Mouse (Mus musculus) heart, embryonic 13.5 days (tissue): ENCODE measurements around the gene Rspry1. TPM values are rescaled to one million over a fixed set of nuclear protein-coding genes. Genes with fewer than 3 reads are reported as not detected.
A peak's percentile ranks its signal among the peaks of the same experiment; 100 is the strongest.

ENCODE experiments used
- ATAC-seq: fragments of 200-750 bp; cut with Nextera tagmentation; 2 replicates; pipeline ENCODE4 v1.8.0; 2017; ENCODE audit warnings: moderate TSS enrichment; ENCODE audit not compliant: insufficient number of reproducible peaks, low FRiP score, low TSS enrichment; ENCODE audit errors: extremely low read depth
- H3K27ac ChIP-seq: fragments of 300-500 bp; sonication (generic); replicated peaks from 2 replicates; pipeline ENCODE4 v1.5.1; 2015; ENCODE audit warnings: moderate library complexity, mild to moderate bottlenecking, inconsistent platforms
- H3K27me3 ChIP-seq: fragments of 300-500 bp; sonication (generic); replicated peaks from 2 replicates; pipeline ENCODE4 v1.6.1; 2015; ENCODE audit warnings: mild to moderate bottlenecking, inconsistent platforms
- H3K36me3 ChIP-seq: fragments of 300-500 bp; sonication (generic); 2 replicates; pipeline ENCODE4 v1.6.1; 2015; ENCODE audit warnings: mild to moderate bottlenecking, inconsistent platforms
- H3K4me1 ChIP-seq: fragments of 300-500 bp; sonication (generic); 2 replicates; pipeline ENCODE4 v1.6.1; 2015; ENCODE audit warnings: inconsistent platforms
- H3K4me2 ChIP-seq: fragments of 300-500 bp; sonication (generic); 2 replicates; pipeline ENCODE4 v1.6.1; 2015; ENCODE audit warnings: inconsistent platforms, mild to moderate bottlenecking, moderate library complexity
- H3K4me3 ChIP-seq: fragments of 300-500 bp; sonication (generic); 2 replicates; pipeline ENCODE4 v1.5.1; 2015; ENCODE audit warnings: moderate library complexity, mild to moderate bottlenecking, inconsistent platforms
- H3K9ac ChIP-seq: fragments of 300-500 bp; sonication (generic); 2 replicates; pipeline ENCODE4 v1.6.1; 2015; ENCODE audit warnings: inconsistent platforms, mild to moderate bottlenecking, moderate library complexity
- H3K9me3 ChIP-seq: fragments of 300-500 bp; sonication (generic); 2 replicates; pipeline ENCODE4 v1.6.1; 2016; ENCODE audit warnings: inconsistent platforms
- WGBS: fragments of 180-500 bp; shearing (Covaris S2); methylation state at CpG from one replicate; pipeline ENCODE4 v1.1.7; 2015; ENCODE audit warnings: mixed read lengths; 5-methylcytosine and 5-hydroxymethylcytosine counted together
- polyA plus RNA-seq: library from polyadenylated mRNA; unstranded; fragments of >200 nt; fragmentation: Nextera tagmentation; extraction: Ambion mirVana; gene quantifications from 2 replicates; pipeline ENCODE4 v1.2.1, GENCODE M21; 2015

Rspry1 gene
- polyA plus RNA-seq, 1 experiment from 2014 or later: 21.6 TPM

DNA sequence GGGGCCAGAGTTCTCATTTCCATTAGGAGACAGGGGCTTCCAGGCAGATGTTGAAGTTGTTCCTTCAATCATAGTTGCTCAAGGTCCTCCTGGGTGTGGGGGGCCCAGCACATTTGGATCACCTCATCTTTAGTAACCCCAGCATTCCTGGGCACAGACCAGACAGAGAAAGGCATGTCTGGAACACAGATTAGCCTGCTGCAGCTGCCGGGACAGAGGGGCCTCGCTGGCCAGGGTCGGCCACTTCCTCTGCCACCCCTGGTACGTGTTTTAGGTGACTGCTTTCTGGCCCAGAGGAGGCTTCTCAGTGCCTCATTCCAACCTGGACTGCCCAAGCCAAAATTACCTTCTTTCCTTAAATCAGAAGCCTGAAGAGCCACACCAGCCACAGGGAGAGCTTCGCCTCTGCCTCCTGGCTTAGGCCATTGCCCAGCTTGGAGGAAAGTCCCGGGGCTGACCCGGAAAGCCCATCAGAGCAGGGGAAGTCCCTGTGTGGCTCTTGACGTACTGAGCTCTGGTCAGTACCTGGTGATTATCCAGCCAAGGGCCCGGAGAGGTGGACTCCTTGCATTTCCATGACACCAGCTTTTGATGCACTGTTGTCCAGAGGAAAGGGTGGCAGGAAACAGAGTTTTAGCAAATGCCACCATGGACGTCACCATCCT lies 104.0 kb downstream of the Rspry1 start:
- Histone ChIP-seq H3K9ac (no peak overlapping the region), H3K27me3 (no peaks in the 10 kb centered on the region; the same call in 1 of the 2 replicates), H3K27ac (no peak overlapping the region), H3K36me3 (no peaks in the 10 kb centered on the region), H3K9me3 (no peaks in the 10 kb centered on the region), H3K4me3 (no peak overlapping the region), H3K4me2 (no peak overlapping the region), H3K4me1 (peaks cover 29% of the 10 kb centered on the region)
- no peak for ATAC-seq
- WGBS: 64% methylated on average over 10 of the region's 10 CpGs

GRCm38 (mm10) chr8:94706732-94707395 lies 105.1 kb downstream of the Rspry1 start:
- no peaks in the 10 kb centered on the region for H3K36me3 ChIP-seq
- 54% methylated on average over 9 of the region's 9 CpGs for WGBS
- H3K4me3 ChIP-seq: no peak overlapping the region
- ATAC-seq: no peak
- H3K27ac ChIP-seq: no peak overlapping the region
- 0 out of 2 replicates have a peak overlapping the region, but pooled peaks have one; percentile 1 for H3K9ac ChIP-seq
- H3K9me3 ChIP-seq: no peaks in the 10 kb centered on the region
- H3K27me3 ChIP-seq: no peaks in the 10 kb centered on the region; the same call in 1 of the 2 replicates
- H3K4me1 ChIP-seq: peaks cover 37% of the 10 kb centered on the region
- no peak overlapping the region for H3K4me2 ChIP-seq

Other genes with a start within 250 kb of the Rspry1 start
- 80.6 and 81.1 TPM in 2 replicates for gene Herpud1, start 215.5 kb upstream of the Rspry1 start, polyA plus RNA-seq
- gene Nlrc5, start 167.6 kb upstream of the Rspry1 start, polyA plus RNA-seq: 0.25 and 0.27 TPM in 2 replicates
- gene Cpne2, start 68.9 kb upstream of the Rspry1 start, polyA plus RNA-seq: 5.2 and 6.1 TPM in 2 replicates
- gene Fam192a, start 60 bp downstream of the Rspry1 start, polyA plus RNA-seq: 32.4 and 33.1 TPM in 2 replicates
- gene Arl2bp, start 64.7 kb downstream of the Rspry1 start, polyA plus RNA-seq: 131 and 135 TPM in 2 replicates
- gene Pllp, start 94.3 kb downstream of the Rspry1 start, polyA plus RNA-seq: 0.23 and 0.55 TPM in 2 replicates
- gene Ccl22, start 143.7 kb downstream of the Rspry1 start, polyA plus RNA-seq: not detected in 2 replicates
- gene Cx3cl1, start 170.1 kb downstream of the Rspry1 start, polyA plus RNA-seq: 11.2 and 12.9 TPM in 2 replicates
- 0.43 and 0.63 TPM in 2 replicates for gene Ccl17, start 208.5 kb downstream of the Rspry1 start, polyA plus RNA-seq
- gene Coq9, start 236.4 kb downstream of the Rspry1 start, polyA plus RNA-seq: 133 and 142 TPM in 2 replicates
- gene Ciapin1, start 236.4 kb downstream of the Rspry1 start, polyA plus RNA-seq: 90.9 and 98.2 TPM in 2 replicates